Mouse (Mus musculus) gastrocnemius, postnatal 14 days (tissue): ENCODE results near the gene Tef. TPM values are rescaled to one million over a fixed set of nuclear protein-coding genes. Genes with fewer than 3 reads are reported as not detected.
A peak's percentile ranks its signal among the peaks of the same experiment; 100 is the strongest.

Experiments used
- DNase-seq: peaks from one replicate; pipeline ENCODE4 v3.0.0; 2021; ENCODE audit warnings: mixed read lengths
- intact Hi-C: fragments of 180-260 bp; cut with DNase I; formaldehyde crosslinking; loops from one replicate; pipeline ENCODE4 v1.15.1; 2025; ENCODE audit warnings: low total_unique reads
- long read RNA-seq, 2 experiments: library from polyadenylated mRNA; stranded (forward); transcript quantifications; one replicate each; pipeline ENCODE4 v2.0.0; 2021
- total RNA-seq, 2 experiments: library from RNA; stranded (reverse); gene quantifications; 2 replicates each; pipeline ENCODE4 v1.2.3; 2021

Gene Tef
- total RNA-seq = 100 to 1,000 TPM; 101 to 115 TPM
- long read RNA-seq, experiment 1, full-length matches to known transcripts = 128 of 175 reads
- long read RNA-seq, experiment 1, partial matches to known transcripts = 43 of 175 reads
- long read RNA-seq, experiment 1, other reads (novel, unspliced or antisense) = 4 of 175 reads
- long read RNA-seq, experiment 2, full-length matches to known transcripts = 150 of 200 reads
- long read RNA-seq, experiment 2, partial matches to known transcripts = 39 of 200 reads
- long read RNA-seq, experiment 2, other reads (novel, unspliced or antisense) = 11 of 200 reads

GRCm38 (mm10) chr15:81802001-81802890, at the start of gene Tef:
Gene Tef (plus strand): TSS chr15:81802421.
- intact Hi-C loops = no loop called here
- DNase-seq = peak; percentile 100

GRCm38 (mm10) chr15:81753669-81754068, 48.6 kb upstream of the Tef start:
- DNase-seq = no peak
- intact Hi-C loops = no loop called here

- DNase-seq = no peak
These were observed 43.5 kb upstream of the Tef start for GRCm38 (mm10) chr15:81758701-81759100.

GRCm38 (mm10) chr15:81759542-81759941, 42.7 kb upstream of the Tef start:
- intact Hi-C loops = no loop called here
- no peak for DNase-seq

More at GRCm38 (mm10) chr15:81758701-81759100, 43.5 kb upstream of the Tef start:
- intact Hi-C loops = no loop called here

- intact Hi-C loops = no loop called here
These were observed 41.7 kb upstream of the Tef start for GRCm38 (mm10) chr15:81760361-81761079.

GRCm38 (mm10) chr15:81761381-81761780, 40.8 kb upstream of the Tef start:
- intact Hi-C loops = no loop called here
- no peak for DNase-seq

More at GRCm38 (mm10) chr15:81760361-81761079, 41.7 kb upstream of the Tef start:
- DNase-seq = no peak

GRCm38 (mm10) chr15:81761959-81762358, 40.3 kb upstream of the Tef start:
- DNase-seq = no peak
- intact Hi-C loops = no loop called here

- intact Hi-C loops = no loop called here
- DNase-seq = no peak
These were observed 37.6 kb upstream of the Tef start for GRCm38 (mm10) chr15:81764573-81764972.

- no peak for DNase-seq
These were observed 36.6 kb upstream of the Tef start for GRCm38 (mm10) chr15:81765651-81766050.

GRCm38 (mm10) chr15:81766439-81766838, 35.8 kb upstream of the Tef start:
- intact Hi-C loops = no loop called here
- DNase-seq = no peak

More at GRCm38 (mm10) chr15:81765651-81766050, 36.6 kb upstream of the Tef start:
- intact Hi-C loops = no loop called here

- DNase-seq = no peak
- intact Hi-C loops = no loop called here
These were observed 33.2 kb upstream of the Tef start for GRCm38 (mm10) chr15:81769037-81769436.

- intact Hi-C loops = no loop called here
- no peak for DNase-seq
These were observed 29.6 kb upstream of the Tef start for GRCm38 (mm10) chr15:81772431-81773120.

GRCm38 (mm10) chr15:81774505-81775171, 27.6 kb upstream of the Tef start:
- intact Hi-C loops = no loop called here
- DNase-seq = peak; percentile 32

GRCm38 (mm10) chr15:81776631-81777422, 25.4 kb upstream of the Tef start:
- no peak for DNase-seq
- intact Hi-C loops = no loop called here

GRCm38 (mm10) chr15:81781816-81782215, 20.4 kb upstream of the Tef start:
- DNase-seq = no peak
- intact Hi-C loops = no loop called here

- no peak for DNase-seq
- intact Hi-C loops = no loop called here
These were observed 17.5 kb upstream of the Tef start for GRCm38 (mm10) chr15:81784762-81785161.

GRCm38 (mm10) chr15:81785701-81786100, 16.5 kb upstream of the Tef start:
- DNase-seq = no peak
- intact Hi-C loops = no loop called here

- no peak for DNase-seq
- intact Hi-C loops = no loop called here
These were observed 14.7 kb upstream of the Tef start for GRCm38 (mm10) chr15:81787525-81787924.
